Mouse (Mus musculus) mature B cell (primary cell): Measurements from ENCODE around the gene Tcf7l2.

Source experiments
- in situ Hi-C: fragments of 300-500 bp; cut with MboI; formaldehyde crosslinking; loops from 2 replicates; pipeline ENCODE4 v1.14.3; 2019

Gene Tcf7l2

GRCm38 (mm10) chr19:55758158-55758557, 16.5 kb downstream of the Tcf7l2 start:
- in situ Hi-C loops, result no loop called here

- in situ Hi-C loops, result no loop called here
Observed at GRCm38 (mm10) chr19:55759006-55759405, 17.4 kb downstream of the Tcf7l2 start.

DNA sequence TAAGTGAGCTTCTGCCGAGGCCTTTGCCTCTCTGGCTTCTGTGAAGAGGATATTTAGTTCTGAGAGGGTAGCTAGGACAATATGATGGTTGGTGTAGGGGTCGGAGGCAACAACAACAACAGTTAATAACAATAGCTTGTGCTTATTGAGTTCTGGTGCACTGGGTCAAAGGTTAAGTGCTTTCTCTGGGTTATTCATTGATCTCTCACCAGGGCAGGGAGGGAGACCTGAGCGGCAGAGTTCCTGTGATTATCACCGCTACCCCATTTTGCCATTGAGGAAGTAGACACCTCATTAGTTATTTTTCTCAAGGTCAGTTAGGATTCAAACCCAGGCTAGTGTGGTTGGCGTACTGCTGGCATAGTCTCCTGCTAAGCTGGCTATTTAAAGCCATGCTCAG, 19.5 kb downstream of the Tcf7l2 start:
- in situ Hi-C loops, result no loop called here

DNA sequence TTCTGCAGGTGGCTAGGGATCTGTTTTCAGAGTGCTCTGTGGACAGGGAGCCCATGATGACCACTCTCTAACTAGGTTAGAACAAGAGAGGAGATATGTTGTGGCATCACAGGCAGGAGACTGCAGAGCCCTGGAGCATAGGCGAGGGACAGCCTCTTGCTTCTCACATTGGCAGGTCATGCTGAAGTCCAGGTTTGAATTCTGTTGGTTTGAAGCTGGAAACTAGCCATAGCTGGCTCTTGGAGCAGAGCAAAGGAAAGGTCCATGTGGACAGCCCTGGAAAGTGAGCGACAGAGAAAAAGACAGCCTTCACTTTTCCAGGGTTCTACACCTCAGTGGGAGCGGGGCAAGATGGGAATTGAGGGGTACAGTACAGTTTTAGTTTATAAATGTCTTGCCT, 20.6 kb downstream of the Tcf7l2 start:
- in situ Hi-C loops, result no loop called here

- in situ Hi-C loops, result no loop called here
Observed at GRCm38 (mm10) chr19:55765814-55766213, 24.2 kb downstream of the Tcf7l2 start.

GRCm38 (mm10) chr19:55767104-55767503, 25.5 kb downstream of the Tcf7l2 start:
- in situ Hi-C loops, result no loop called here

DNA sequence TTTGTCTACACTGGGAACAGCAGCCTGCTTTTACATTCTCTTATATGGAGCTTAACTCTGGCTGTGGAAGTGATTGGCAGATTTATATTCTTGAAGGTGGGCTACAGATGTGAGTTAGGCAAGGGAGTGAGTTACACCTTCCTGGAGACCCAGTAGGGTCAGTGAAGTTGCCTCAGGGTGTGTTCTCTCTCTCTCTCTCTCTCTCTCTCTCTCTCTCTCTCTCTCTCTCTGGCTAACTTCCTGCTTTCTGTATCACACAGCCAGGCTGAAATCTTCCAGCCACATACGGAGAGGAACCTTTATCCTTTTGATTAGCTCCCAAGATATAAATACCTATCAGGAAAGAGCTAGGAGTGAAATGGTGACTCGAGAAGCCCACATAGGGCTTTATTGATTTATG, 26.0 kb downstream of the Tcf7l2 start:
- in situ Hi-C loops, result no loop called here

GRCm38 (mm10) chr19:55768246-55768645, 26.6 kb downstream of the Tcf7l2 start:
- in situ Hi-C loops, result no loop called here

GRCm38 (mm10) chr19:55768889-55769288, 27.3 kb downstream of the Tcf7l2 start:
- in situ Hi-C loops, result no loop called here

GRCm38 (mm10) chr19:55774334-55774733, 32.7 kb downstream of the Tcf7l2 start:
- in situ Hi-C loops, result no loop called here

DNA sequence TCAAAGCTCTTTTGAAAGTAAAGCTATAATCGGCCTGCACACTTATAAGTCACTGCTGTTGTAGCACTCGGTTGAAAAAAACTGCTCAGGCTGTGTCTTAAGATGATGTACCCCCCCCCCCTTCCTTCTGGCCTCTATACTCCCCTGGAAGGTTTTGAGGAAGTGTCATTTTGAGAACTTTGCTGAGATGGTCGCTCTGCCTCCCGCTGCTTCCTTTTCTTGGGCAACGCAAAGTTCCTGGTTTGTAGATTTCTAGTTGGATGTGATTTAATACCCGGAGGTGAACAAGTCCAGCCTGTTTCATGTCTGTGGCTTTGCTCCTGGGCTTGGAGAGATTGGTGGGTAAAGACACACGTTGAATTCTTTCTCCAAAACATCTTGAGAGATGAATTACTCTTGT, 33.2 kb downstream of the Tcf7l2 start:
- in situ Hi-C loops, result no loop called here

- in situ Hi-C loops, result no loop called here
Observed at GRCm38 (mm10) chr19:55779871-55780270, 38.3 kb downstream of the Tcf7l2 start.

- in situ Hi-C loops, result no loop called here
Observed at GRCm38 (mm10) chr19:55781087-55781486, 39.5 kb downstream of the Tcf7l2 start.

DNA sequence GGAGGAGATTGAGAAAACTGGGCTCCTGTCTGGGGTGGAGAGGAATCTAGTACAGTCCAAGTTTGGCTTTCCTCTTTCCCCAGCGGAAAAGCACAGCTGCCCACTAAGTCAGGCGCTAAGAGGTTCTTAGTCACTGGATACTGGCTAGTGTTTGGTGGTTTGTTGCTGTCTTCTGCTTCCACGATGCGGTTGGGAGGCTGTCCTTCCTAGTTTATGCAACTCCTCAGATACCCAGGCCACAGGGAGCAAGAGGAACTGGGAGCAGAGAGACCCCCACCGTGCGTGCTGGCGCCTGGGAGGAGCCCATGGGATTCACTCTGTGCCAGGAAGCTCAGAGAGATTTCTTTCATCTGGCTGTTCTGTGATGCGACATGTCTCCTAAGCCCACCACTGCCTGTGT, 40.1 kb downstream of the Tcf7l2 start:
- in situ Hi-C loops, result no loop called here

GRCm38 (mm10) chr19:55784796-55785418, 43.3 kb downstream of the Tcf7l2 start:
- in situ Hi-C loops, result no loop called here

- in situ Hi-C loops, result no loop called here
Observed at GRCm38 (mm10) chr19:55787420-55787819, 45.8 kb downstream of the Tcf7l2 start.

- in situ Hi-C loops, result no loop called here
Observed at GRCm38 (mm10) chr19:55788285-55788904, 46.8 kb downstream of the Tcf7l2 start.

GRCm38 (mm10) chr19:55788905-55789295, 47.3 kb downstream of the Tcf7l2 start:
- in situ Hi-C loops, result no loop called here

- in situ Hi-C loops, result no loop called here
Observed at GRCm38 (mm10) chr19:55789838-55790237, 48.2 kb downstream of the Tcf7l2 start.

- in situ Hi-C loops, result no loop called here
Observed at GRCm38 (mm10) chr19:55791293-55791692, 49.7 kb downstream of the Tcf7l2 start.

- in situ Hi-C loops, result no loop called here
Observed at GRCm38 (mm10) chr19:55791886-55792285, 50.3 kb downstream of the Tcf7l2 start.

DNA sequence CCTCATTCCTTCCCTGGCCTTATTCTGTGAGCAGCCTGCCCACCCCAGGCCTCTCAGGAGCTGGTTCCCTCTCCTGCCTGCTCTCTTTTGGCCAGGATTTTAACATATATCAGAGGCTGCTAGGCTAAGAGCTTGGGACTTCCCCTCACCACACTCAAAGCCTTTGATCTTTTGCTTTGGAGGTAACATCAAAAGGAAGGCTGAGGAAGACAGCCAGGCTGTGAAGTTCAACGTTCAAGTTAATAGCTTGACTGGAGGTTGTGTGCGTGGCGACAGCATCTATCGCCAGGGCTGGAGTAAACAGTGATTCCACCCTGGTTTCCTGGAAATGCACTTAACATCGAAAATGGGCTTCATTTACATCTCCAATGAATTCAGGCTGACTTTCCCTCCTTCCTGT, 51.0 kb downstream of the Tcf7l2 start:
- in situ Hi-C loops, result no loop called here

- in situ Hi-C loops, result no loop called here
Observed at GRCm38 (mm10) chr19:55793029-55793428, 51.4 kb downstream of the Tcf7l2 start.
